Mouse (Mus musculus) liver (tissue): ENCODE data around the gene Ndrg2.
"Not testable (repeated sequence)": the region's sequence is repeated elsewhere in the genome, so short reads cannot be mapped to it uniquely, and the experiment has no call there.

Experiments used
- DNase-seq: peaks from one replicate; pipeline ENCODE4 v3.0.0-alpha.2; 2020; ENCODE audit warnings: mixed read lengths

Ndrg2 gene

GRCm38 (mm10) chr14:51863603-51864002 is 50.4 kb downstream of the Ndrg2 start:
- not testable (repeated sequence) for DNase-seq

- not testable (repeated sequence) for DNase-seq
Measured at GRCm38 (mm10) chr14:51855280-51855679, 58.7 kb downstream of the Ndrg2 start.
